Mouse (Mus musculus) liver, postnatal 0 days (tissue): ENCODE data around the gene Mlh3. TPM values are rescaled to one million over a fixed set of nuclear protein-coding genes. Genes with fewer than 3 reads are reported as not detected.

Experiments used
- ATAC-seq: fragments of 200-750 bp; cut with Nextera tagmentation; 2 replicates; pipeline ENCODE4 v1.8.0; 2017; ENCODE audit warnings: mild to moderate bottlenecking, moderate library complexity
- DNase-seq: peaks from one replicate; pipeline ENCODE4 v3.0.0-alpha.2; 2016
- H3K27ac ChIP-seq: fragments of 300-500 bp; sonication (generic); 2 replicates; pipeline ENCODE4 v1.5.1; 2014; ENCODE audit warnings: antibody characterized with exemption, moderate library complexity, mild to moderate bottlenecking, low read depth
- H3K27me3 ChIP-seq: fragments of 300-500 bp; sonication (generic); 2 replicates; pipeline ENCODE4 v1.6.1; 2014; ENCODE audit warnings: low read length, control low read depth, mixed read lengths; ENCODE audit not compliant: insufficient read depth
- H3K36me3 ChIP-seq: fragments of 300-500 bp; sonication (generic); replicated peaks from 2 replicates; pipeline ENCODE4 v1.6.1; 2014; ENCODE audit warnings: mild to moderate bottlenecking, control low read depth, low read length, moderate library complexity, mixed read lengths; ENCODE audit not compliant: insufficient read depth
- H3K4me1 ChIP-seq: fragments of 300-500 bp; sonication (generic); 2 replicates; pipeline ENCODE4 v1.6.1; 2014; ENCODE audit warnings: antibody characterized with exemption, mild to moderate bottlenecking, control low read depth; ENCODE audit not compliant: insufficient read depth
- H3K4me2 ChIP-seq: fragments of 300-500 bp; sonication (generic); 2 replicates; pipeline ENCODE4 v1.6.1; 2014; ENCODE audit warnings: low read depth, mild to moderate bottlenecking, low read length, moderate library complexity, mixed read lengths
- H3K4me3 ChIP-seq: fragments of 300-500 bp; sonication (generic); 2 replicates; pipeline ENCODE4 v1.5.1; 2014; ENCODE audit warnings: low read depth, low read length
- H3K9ac ChIP-seq: fragments of 300-500 bp; sonication (generic); replicated peaks from 2 replicates; pipeline ENCODE4 v1.6.1; 2014; ENCODE audit warnings: mild to moderate bottlenecking, moderate library complexity
- H3K9me3 ChIP-seq: fragments of 300-500 bp; sonication (generic); 2 replicates; pipeline ENCODE4 v1.6.1; 2016; ENCODE audit warnings: mild to moderate bottlenecking, control low read depth, low read length, mixed read lengths
- CTCF ChIP-seq: sonication (generic); IDR thresholded peaks from 2 replicates; pipeline ENCODE4 v1.5.1; 2016; ENCODE audit warnings: antibody characterized with exemption, low read depth
- EP300 ChIP-seq: IDR thresholded peaks from 2 replicates; pipeline ENCODE4 v1.6.1; 2016; ENCODE audit warnings: antibody characterized with exemption, low read depth, mild to moderate bottlenecking
- WGBS: fragments of 180-500 bp; shearing (Covaris S2); extraction: QIAGEN DNeasy Blood & Tissue Kit; methylation state at CpG from one replicate; pipeline ENCODE4 v1.1.7; 2014; ENCODE audit not compliant: insufficient replicate concordance; 5-methylcytosine and 5-hydroxymethylcytosine counted together
- polyA plus RNA-seq: library from polyadenylated mRNA; unstranded; fragments of >200 nt; fragmentation: Nextera tagmentation; extraction: Ambion mirVana; gene quantifications from 2 replicates; pipeline ENCODE4 v1.2.1, GENCODE M21; 2015

The Mlh3 gene
- polyA plus RNA-seq, 1 experiment from 2014 or later: 1.6 TPM

DNA sequence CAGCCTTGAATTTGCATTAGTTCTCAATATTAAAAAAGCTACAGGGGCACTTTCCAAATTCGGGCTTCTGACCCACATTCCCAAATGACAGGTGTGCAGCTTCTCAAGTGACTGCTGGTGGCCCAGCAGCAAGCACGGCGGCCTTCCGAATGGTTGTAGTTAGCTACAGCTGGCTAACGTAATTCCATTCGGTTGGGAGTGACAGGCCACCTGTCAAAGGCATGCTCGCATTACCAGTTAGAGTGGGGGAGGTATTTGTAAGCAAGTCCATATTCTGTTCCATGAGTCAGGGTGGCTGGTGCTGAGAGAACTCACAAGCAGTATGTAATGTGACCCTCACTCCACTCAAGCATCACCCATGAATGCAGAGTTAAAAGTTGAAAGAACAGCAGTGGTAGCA is 43.2 kb downstream of the Mlh3 start:
- no peaks in the 10 kb centered on the region for H3K9me3 ChIP-seq
- H3K4me3 ChIP-seq: no peak overlapping the region
- H3K9ac ChIP-seq: no peak overlapping the region
- H3K27me3 ChIP-seq: no peaks in the 10 kb centered on the region
- no peak for ATAC-seq
- no peaks in the 10 kb centered on the region for H3K4me1 ChIP-seq
- TF ChIP-seq CTCF: no peak
- no peak for TF ChIP-seq EP300
- H3K36me3 ChIP-seq: peaks cover 40% of the 10 kb centered on the region
- DNase-seq: no peak
- H3K27ac ChIP-seq: no peak overlapping the region
- WGBS: 83% methylated on average over 7 of the region's 7 CpGs
- no peak overlapping the region for H3K4me2 ChIP-seq

DNA sequence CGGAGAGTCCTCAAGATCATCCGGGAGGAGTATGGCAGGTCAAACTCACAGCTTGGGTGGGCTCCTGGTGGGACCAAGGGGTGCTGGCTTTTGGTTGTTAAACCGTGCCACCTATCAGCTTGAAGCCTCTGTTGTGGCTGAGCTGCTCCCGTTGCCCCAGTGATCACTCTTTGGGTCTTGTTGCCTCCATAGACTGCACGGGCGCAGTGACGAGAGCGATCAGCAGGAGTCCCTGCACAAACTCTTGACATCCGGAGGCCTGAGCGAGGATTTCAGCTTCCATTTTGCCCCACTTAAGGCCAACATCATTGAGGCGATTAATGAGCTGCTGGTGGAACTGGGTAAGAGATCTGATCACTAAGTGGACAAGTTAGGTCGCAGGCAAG is 50.5 kb downstream of the Mlh3 start:
- 2% methylated on average over 12 of the region's 12 CpGs for WGBS
- Histone ChIP-seq H3K36me3 (peaks cover 28% of the 10 kb centered on the region), H3K27me3 (no peaks in the 10 kb centered on the region), H3K4me1 (peaks cover 14% of the 10 kb centered on the region; the same call in 1 of the 2 replicates), H3K9me3 (no peaks in the 10 kb centered on the region), H3K4me3 (peak overlapping the region; percentile 85), H3K27ac (peak overlapping the region; percentile 77), H3K4me2 (peak overlapping the region; percentile 78), H3K9ac (peak overlapping the region; percentile 81)
- DNase-seq (peak; percentile 45), ATAC-seq (peak; percentile 11)
- TF ChIP-seq CTCF (no peak), EP300 (no peak)

DNA sequence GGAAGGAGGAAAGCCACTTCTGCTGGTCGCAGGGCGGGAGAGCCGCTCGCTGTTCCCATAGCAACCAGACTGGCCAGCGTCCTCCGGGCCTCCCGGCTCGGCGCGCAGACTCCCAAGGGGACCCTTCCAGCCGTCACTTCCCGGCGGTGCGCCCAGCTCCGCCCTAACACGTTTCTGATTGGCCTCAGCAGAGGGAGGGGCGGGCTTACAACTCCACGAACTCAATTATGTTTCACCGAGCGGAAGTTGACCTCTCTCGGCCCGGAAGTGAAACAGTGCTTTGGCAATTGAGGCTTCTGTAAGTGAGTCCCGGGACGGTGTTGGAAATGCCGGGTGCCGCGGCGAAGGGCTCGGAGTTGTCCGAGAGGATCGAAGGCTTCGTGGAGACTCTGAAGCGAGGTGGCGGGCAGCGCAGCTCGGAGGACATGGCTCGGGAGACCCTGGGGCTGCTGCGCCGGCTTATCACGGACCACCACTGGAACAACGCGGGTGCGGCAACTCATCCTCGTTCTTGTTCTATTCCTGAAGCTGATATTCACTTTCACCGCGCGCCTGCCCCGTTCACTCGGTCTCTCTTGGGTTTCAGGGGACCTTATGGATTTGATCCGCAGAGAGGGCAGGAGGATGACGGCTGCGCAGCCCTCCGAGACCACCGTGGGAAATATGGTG is 51.0 kb downstream of the Mlh3 start, which contains the start of gene Eif2b2:
Gene Eif2b2, plus strand, starts transcription at position 246 of the 669 bp plus-strand sequence.
- Histone ChIP-seq H3K4me1 (peaks cover 14% of the 10 kb centered on the region; the same call in 1 of the 2 replicates), H3K36me3 (peaks cover 24% of the 10 kb centered on the region), H3K4me3 (peak within 1 kb of the TSS; percentile 85), H3K27ac (peak within 1 kb of the TSS; percentile 77), H3K9ac (peak within 1 kb of the TSS; percentile 81), H3K27me3 (no peaks in the 10 kb centered on the region), H3K9me3 (no peaks in the 10 kb centered on the region), H3K4me2 (peak within 1 kb of the TSS; percentile 78)
- WGBS: under 1% methylated on average over 54 of the region's 54 CpGs
- ATAC-seq (peak; percentile 100), DNase-seq (peak; percentile 98)
- TF ChIP-seq EP300 (peak; percentile 42; the same call in 1 of the 2 replicates), CTCF (no peak)

DNA sequence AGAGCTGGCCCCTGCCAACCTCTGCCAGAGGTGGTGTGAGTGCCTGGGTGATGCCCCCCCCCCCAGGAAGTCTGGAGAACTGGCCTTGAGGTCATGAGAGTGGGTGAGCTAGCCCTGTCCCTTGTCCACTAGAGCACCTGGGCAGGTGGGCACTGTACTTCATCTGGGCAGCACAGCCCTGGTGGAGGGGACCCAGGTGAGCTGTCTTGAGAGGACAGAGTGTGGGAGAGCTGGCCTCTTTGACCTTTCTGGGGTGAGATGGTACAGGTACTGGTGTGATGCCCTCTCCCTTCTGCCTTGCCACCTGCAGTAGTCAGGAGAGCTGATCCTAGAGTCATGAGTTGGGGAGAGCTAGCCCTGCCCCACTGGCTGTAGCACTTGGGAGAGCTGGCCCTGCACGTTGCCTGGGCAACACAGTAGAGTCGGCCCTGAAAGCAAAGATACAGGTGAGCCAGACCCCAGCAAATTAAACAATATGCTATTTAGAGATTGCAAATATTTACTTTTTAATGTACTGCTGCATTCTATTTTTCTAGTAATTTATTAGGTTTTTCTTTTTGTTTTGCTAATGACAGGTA is 52.6 kb downstream of the Mlh3 start:
- Histone ChIP-seq H3K4me3 (no peak overlapping the region), H3K27ac (no peak overlapping the region), H3K4me1 (peaks cover 14% of the 10 kb centered on the region; the same call in 1 of the 2 replicates), H3K4me2 (no peak overlapping the region), H3K36me3 (peaks cover 10% of the 10 kb centered on the region), H3K9ac (no peak overlapping the region), H3K9me3 (no peaks in the 10 kb centered on the region), H3K27me3 (no peaks in the 10 kb centered on the region)
- WGBS: 65% methylated on average over 2 of the region's 2 CpGs
- no peak for TF ChIP-seq CTCF
- no peak for TF ChIP-seq EP300
- ATAC-seq: no peak
- no peak for DNase-seq

DNA sequence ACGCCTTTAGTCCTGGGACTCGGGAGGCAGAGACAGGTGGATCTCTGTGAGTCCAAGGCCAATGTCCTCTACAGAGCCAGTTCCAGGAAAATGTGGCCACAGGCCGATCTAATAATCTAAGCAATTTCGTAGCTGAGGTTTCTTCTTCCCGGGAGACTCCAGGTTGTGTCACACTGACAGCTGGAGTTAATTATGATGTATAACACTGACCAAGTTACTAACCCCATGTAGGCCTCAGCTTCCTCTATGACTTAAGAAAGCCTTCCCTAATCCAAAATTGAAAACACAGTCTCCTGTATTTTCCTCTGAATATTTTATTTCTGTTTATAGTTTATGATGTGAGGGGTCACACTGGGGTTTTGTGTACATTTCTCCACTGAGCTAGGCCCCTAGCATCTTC is 55.4 kb downstream of the Mlh3 start:
- Histone ChIP-seq H3K27me3 (no peaks in the 10 kb centered on the region), H3K36me3 (no peaks in the 10 kb centered on the region), H3K4me3 (no peak overlapping the region), H3K9ac (no peak overlapping the region), H3K4me2 (no peak overlapping the region), H3K4me1 (peaks cover 8% of the 10 kb centered on the region; the same call in 1 of the 2 replicates), H3K27ac (no peak overlapping the region), H3K9me3 (no peaks in the 10 kb centered on the region)
- no peak for TF ChIP-seq CTCF
- TF ChIP-seq EP300: no peak
- ATAC-seq: no peak
- no peak for DNase-seq
- WGBS: 73% methylated on average over 5 of the region's 5 CpGs

DNA sequence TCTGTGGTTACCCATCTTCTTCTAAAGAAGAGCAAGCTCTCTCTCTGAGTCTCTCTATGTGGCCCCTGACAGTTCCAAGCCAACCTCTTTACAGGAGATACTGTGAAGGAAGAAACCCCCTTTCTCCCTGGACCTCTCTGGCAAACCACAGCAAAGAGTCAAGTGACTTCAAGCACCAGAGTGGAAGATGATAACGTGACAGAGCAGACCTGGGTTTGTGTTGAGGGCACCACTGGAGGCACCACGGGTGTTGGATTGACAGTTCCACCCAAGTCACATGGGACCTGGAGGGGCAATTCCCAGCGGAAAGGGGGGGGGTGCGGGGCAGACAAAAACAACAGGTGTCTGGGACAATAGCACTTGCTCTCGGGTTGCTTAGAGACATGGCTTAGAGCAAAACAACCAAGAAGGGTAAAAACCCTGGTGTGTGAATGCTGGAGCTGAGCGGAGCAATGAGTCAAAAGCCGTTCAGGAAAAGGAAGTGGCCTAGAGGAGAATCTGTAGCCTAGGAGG is 61.7 kb downstream of the Mlh3 start:
- no peaks in the 10 kb centered on the region for H3K27me3 ChIP-seq
- WGBS: 21% methylated on average over 7 of the region's 7 CpGs
- TF ChIP-seq EP300 (no peak), CTCF (no peak)
- DNase-seq (peak; percentile 36), ATAC-seq (no peak)
- H3K4me2 ChIP-seq: no peak overlapping the region
- no peaks in the 10 kb centered on the region for H3K36me3 ChIP-seq
- H3K9ac ChIP-seq: no peak overlapping the region
- H3K27ac ChIP-seq: no peak overlapping the region
- no peaks in the 10 kb centered on the region for H3K9me3 ChIP-seq
- H3K4me3 ChIP-seq: no peak overlapping the region
- no peaks in the 10 kb centered on the region for H3K4me1 ChIP-seq
